Mouse (Mus musculus): ENCODE data around the gene Tnks2.

Tnks2 gene

DNA sequence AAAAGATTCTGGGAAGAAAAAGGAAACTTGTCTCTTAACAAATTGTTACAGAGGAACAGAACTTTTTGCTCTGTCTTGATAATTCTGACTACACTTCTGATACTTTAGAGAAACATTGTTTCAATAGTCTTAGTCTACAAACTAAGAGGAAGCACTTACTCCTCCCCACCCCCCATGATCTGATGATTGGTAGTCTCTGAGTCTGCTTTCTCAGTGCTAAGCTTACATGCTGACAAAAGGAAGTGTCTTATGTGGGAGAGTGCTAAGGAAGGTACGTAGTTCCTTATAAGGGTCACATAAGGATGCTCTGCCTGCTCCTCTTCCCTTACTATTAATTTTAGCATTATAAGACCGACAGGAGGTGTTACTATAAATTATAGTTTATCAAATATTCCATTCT lies 98.6 kb downstream of the Tnks2 start:
- no peak for DNase-seq (ENCODE audit: low spot score)

DNA sequence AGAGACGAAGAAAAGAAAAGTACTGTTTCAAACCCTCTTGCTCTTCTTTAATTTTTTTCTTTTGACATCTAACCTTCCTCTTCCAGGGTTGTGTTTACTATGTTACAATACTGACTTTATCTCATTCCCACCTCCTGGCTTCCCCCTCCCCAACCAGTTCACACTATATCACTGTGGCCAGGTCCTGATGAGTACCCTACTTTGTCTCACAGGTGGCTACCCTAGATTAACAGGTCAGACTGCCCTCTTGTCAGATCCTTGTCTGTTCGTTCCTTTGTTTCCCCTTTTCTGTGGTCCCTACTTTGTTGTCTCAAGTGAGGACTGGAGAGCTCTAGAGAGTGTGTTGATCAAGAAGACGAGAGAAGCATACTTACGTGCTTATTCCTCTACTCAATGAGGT lies 102.3 kb downstream of the Tnks2 start:
- DNase-seq (ENCODE audit: low spot score): no peak

DNA sequence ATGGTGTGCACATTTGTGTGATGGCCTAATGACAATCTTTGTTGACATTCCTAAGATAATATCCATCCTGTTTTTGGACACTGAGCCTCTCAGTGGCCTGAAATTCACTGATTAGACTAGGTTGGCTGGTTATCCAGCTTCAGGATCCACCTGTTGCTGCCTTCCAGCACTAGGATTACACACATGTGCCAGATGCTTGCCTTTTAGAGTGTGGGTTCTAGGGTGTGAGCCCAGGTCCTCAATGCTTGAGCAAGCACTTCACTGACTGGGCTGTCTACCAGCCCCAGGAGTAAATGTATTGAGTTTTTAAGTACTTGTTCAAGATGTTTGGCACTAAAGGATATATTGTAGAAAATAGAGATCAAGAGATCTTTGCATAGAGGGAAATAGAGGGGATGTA lies 104.0 kb downstream of the Tnks2 start:
- no peak for DNase-seq (ENCODE audit: low spot score)

DNA sequence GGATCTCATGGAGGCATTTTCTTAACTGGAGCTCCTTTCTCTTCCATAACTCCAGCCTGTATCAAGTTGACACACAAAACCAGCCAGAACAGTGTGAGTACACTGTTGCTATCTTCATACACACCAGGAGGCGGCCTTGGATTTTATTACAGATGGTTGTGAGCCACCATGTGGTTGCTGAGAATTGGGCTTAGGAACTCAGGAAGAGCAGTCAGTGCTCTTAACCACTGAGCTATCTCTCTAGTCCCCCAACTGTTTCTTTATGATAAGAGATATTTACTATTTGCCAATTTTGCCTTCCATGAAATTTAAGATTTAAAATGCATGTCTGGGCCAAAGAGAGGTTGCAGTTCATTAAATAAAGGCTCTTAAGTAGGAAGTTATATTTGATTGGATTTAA lies 106.0 kb downstream of the Tnks2 start:
- no peak for DNase-seq (ENCODE audit: low spot score)

Measured in left cerebral cortex, adult 11 months (tissue).